Mouse (Mus musculus): Measurements from ENCODE around the gene Olfr180. TPM values are rescaled to one million over a fixed set of nuclear protein-coding genes. Genes with fewer than 3 reads are reported as not detected.

The Olfr180 gene
- polyA plus RNA-seq (2015; fragmentation: Nextera tagmentation; extraction: Ambion mirVana), result not detected in 2 replicates

GRCm38 (mm10) chr16:58929292-58929691 is at the start of gene Olfr180:
Gene Olfr180 (minus strand): TSS chr16:58929392.
- Histone ChIP-seq H3K4me1 (no peaks in the 10 kb centered on the region), H3K36me3 (no peaks in the 10 kb centered on the region), H3K27me3 (replicated peaks) (no peaks in the 10 kb centered on the region), H3K4me2 (no peak within 1 kb of the TSS), H3K27ac (replicated peaks) (no peak within 1 kb of the TSS), H3K9ac (no peak within 1 kb of the TSS), H3K4me3 (no peak within 1 kb of the TSS), H3K9me3 (no peaks in the 10 kb centered on the region)
- ATAC-seq (ENCODE audit: extremely low read depth, insufficient number of reproducible peaks, low FRiP score, low TSS enrichment), result no peak
- 76% methylated on average over 4 of the region's 4 CpGs for WGBS

- no peak within 1 kb of the TSS for H3K27ac ChIP-seq (replicated peaks)
- WGBS, result 53% methylated on average over 1 of the region's 1 CpGs
- no peaks in the 10 kb centered on the region for H3K4me1 ChIP-seq
- no peak within 1 kb of the TSS for H3K4me2 ChIP-seq
- no peak for ATAC-seq (ENCODE audit: extremely low read depth, insufficient number of reproducible peaks, low FRiP score, low TSS enrichment)
- H3K36me3 ChIP-seq, result no peaks in the 10 kb centered on the region
- no peaks in the 10 kb centered on the region for H3K27me3 ChIP-seq (replicated peaks)
- no peak within 1 kb of the TSS for H3K4me3 ChIP-seq
- no peak within 1 kb of the TSS for H3K9ac ChIP-seq
- H3K9me3 ChIP-seq, result no peaks in the 10 kb centered on the region
Measured at GRCm38 (mm10) chr16:58928655-58929054, 537 bp downstream of the Olfr180 start, which contains the start of gene Olfr181. Gene Olfr181 (minus strand): TSS chr16:58928755.

- Histone ChIP-seq H3K4me1 (no peaks in the 10 kb centered on the region), H3K4me3 (no peak within 1 kb of the TSS), H3K27ac (replicated peaks) (no peak within 1 kb of the TSS), H3K36me3 (no peaks in the 10 kb centered on the region), H3K27me3 (replicated peaks) (no peaks in the 10 kb centered on the region), H3K4me2 (no peak within 1 kb of the TSS), H3K9ac (no peak within 1 kb of the TSS), H3K9me3 (peaks cover 2% of the 10 kb centered on the region; the same call in 1 of the 2 replicates)
- no peak for ATAC-seq (ENCODE audit: extremely low read depth, insufficient number of reproducible peaks, low FRiP score, low TSS enrichment)
- 75% methylated on average over 3 of the region's 3 CpGs for WGBS
Measured at GRCm38 (mm10) chr16:58891963-58892362, 37.2 kb downstream of the Olfr180 start, which contains the start of gene Olfr178. Gene Olfr178 (minus strand): TSS chr16:58892063.

GRCm38 (mm10) chr16:58884416-58884815 is 44.8 kb downstream of the Olfr180 start:
- Histone ChIP-seq H3K27me3 (replicated peaks) (no peaks in the 10 kb centered on the region), H3K9me3 (no peaks in the 10 kb centered on the region), H3K4me1 (no peaks in the 10 kb centered on the region), H3K4me3 (no peak overlapping the region), H3K9ac (no peak overlapping the region), H3K4me2 (no peak overlapping the region), H3K36me3 (no peaks in the 10 kb centered on the region), H3K27ac (replicated peaks) (no peak overlapping the region)
- 83% methylated on average over 2 of the region's 2 CpGs for WGBS
- no peak for ATAC-seq (ENCODE audit: extremely low read depth, insufficient number of reproducible peaks, low FRiP score, low TSS enrichment)

- Histone ChIP-seq H3K4me2 (no peak within 1 kb of the TSS), H3K27me3 (replicated peaks) (no peaks in the 10 kb centered on the region), H3K4me3 (no peak within 1 kb of the TSS), H3K9me3 (no peaks in the 10 kb centered on the region), H3K4me1 (no peaks in the 10 kb centered on the region), H3K36me3 (no peaks in the 10 kb centered on the region), H3K9ac (no peak within 1 kb of the TSS), H3K27ac (replicated peaks) (no peak within 1 kb of the TSS)
- ATAC-seq (ENCODE audit: extremely low read depth, insufficient number of reproducible peaks, low FRiP score, low TSS enrichment), result no peak
- WGBS, result 31% methylated on average over 1 of the region's 1 CpGs
Measured at GRCm38 (mm10) chr16:58874668-58875067, 54.5 kb downstream of the Olfr180 start, which contains the start of gene Olfr177. Gene Olfr177 (minus strand): TSS chr16:58874768.

Other genes starting within 250 kb of the Olfr180 start
- not detected in 2 replicates for gene Gpr15, start 210.3 kb downstream of the Olfr180 start, polyA plus RNA-seq (2015; fragmentation: Nextera tagmentation; extraction: Ambion mirVana)
- 96.1 and 103 TPM in 2 replicates for gene Cldnd1, start 201.5 kb downstream of the Olfr180 start, polyA plus RNA-seq (2015; fragmentation: Nextera tagmentation; extraction: Ambion mirVana)
- gene Olfr172, start 166.2 kb downstream of the Olfr180 start, polyA plus RNA-seq (2015; fragmentation: Nextera tagmentation; extraction: Ambion mirVana), result not detected in 2 replicates
- not detected in 2 replicates for gene Olfr173, start 129.1 kb downstream of the Olfr180 start, polyA plus RNA-seq (2015; fragmentation: Nextera tagmentation; extraction: Ambion mirVana)
- gene Olfr175-ps1, start 102.6 kb downstream of the Olfr180 start, polyA plus RNA-seq (2015; fragmentation: Nextera tagmentation; extraction: Ambion mirVana), result not detected in 2 replicates
- not detected in 2 replicates for gene Olfr177, start 54.6 kb downstream of the Olfr180 start, polyA plus RNA-seq (2015; fragmentation: Nextera tagmentation; extraction: Ambion mirVana)
- gene Olfr178, start 37.3 kb downstream of the Olfr180 start, polyA plus RNA-seq (2015; fragmentation: Nextera tagmentation; extraction: Ambion mirVana), result not detected in 2 replicates
- not detected in 2 replicates for gene Olfr181, start 637 bp downstream of the Olfr180 start, polyA plus RNA-seq (2015; fragmentation: Nextera tagmentation; extraction: Ambion mirVana)
- gene Olfr183, start 66.0 kb upstream of the Olfr180 start, polyA plus RNA-seq (2015; fragmentation: Nextera tagmentation; extraction: Ambion mirVana), result not detected in 2 replicates
- not detected in 2 replicates for gene Olfr186, start 100.9 kb upstream of the Olfr180 start, polyA plus RNA-seq (2015; fragmentation: Nextera tagmentation; extraction: Ambion mirVana)
- not detected in 2 replicates for gene Olfr187, start 110.4 kb upstream of the Olfr180 start, polyA plus RNA-seq (2015; fragmentation: Nextera tagmentation; extraction: Ambion mirVana)
- not detected in 2 replicates for gene Olfr190, start 148.6 kb upstream of the Olfr180 start, polyA plus RNA-seq (2015; fragmentation: Nextera tagmentation; extraction: Ambion mirVana)
- gene Olfr191, start 160.4 kb upstream of the Olfr180 start, polyA plus RNA-seq (2015; fragmentation: Nextera tagmentation; extraction: Ambion mirVana), result not detected in 2 replicates
- not detected in 2 replicates for gene Olfr193, start 182.5 kb upstream of the Olfr180 start, polyA plus RNA-seq (2015; fragmentation: Nextera tagmentation; extraction: Ambion mirVana)
- not detected in 2 replicates for gene Olfr194, start 191.7 kb upstream of the Olfr180 start, polyA plus RNA-seq (2015; fragmentation: Nextera tagmentation; extraction: Ambion mirVana)
- not detected in 2 replicates for gene Olfr195, start 217.7 kb upstream of the Olfr180 start, polyA plus RNA-seq (2015; fragmentation: Nextera tagmentation; extraction: Ambion mirVana)
- not detected in 2 replicates for gene Olfr196, start 241.1 kb upstream of the Olfr180 start, polyA plus RNA-seq (2015; fragmentation: Nextera tagmentation; extraction: Ambion mirVana)

Data from heart, embryonic 13.5 days (tissue).